Mouse (Mus musculus) forebrain, postnatal 0 days (tissue): ENCODE results near the gene Prdm15. TPM values are rescaled to one million over a fixed set of nuclear protein-coding genes. Genes with fewer than 3 reads are reported as not detected.

Experiments used
- ATAC-seq: fragments of 200-750 bp; cut with Nextera tagmentation; 2 replicates; pipeline ENCODE4 v1.8.0; 2017; ENCODE audit warnings: mild to moderate bottlenecking, moderate library complexity
- DNase-seq: peaks from one replicate; pipeline ENCODE4 v3.0.0-alpha.2; 2015
- H3K27ac ChIP-seq: fragments of 300-500 bp; sonication (generic); 2 replicates; pipeline ENCODE4 v1.5.1; 2014; ENCODE audit warnings: low read depth, mild to moderate bottlenecking, antibody characterized with exemption, low read length, moderate library complexity, mixed read lengths
- H3K27me3 ChIP-seq: fragments of 300-500 bp; sonication (generic); 2 replicates; pipeline ENCODE4 v1.6.1; 2014; ENCODE audit warnings: mild to moderate bottlenecking, low read length, mixed read lengths; ENCODE audit not compliant: insufficient read depth
- H3K36me3 ChIP-seq: fragments of 300-500 bp; sonication (generic); 2 replicates; pipeline ENCODE4 v1.6.1; 2014; ENCODE audit warnings: mild to moderate bottlenecking, moderate library complexity; ENCODE audit not compliant: insufficient read depth
- H3K4me1 ChIP-seq: fragments of 300-500 bp; sonication (generic); 2 replicates; pipeline ENCODE4 v1.6.1; 2014; ENCODE audit warnings: antibody characterized with exemption; ENCODE audit not compliant: insufficient read depth
- H3K4me2 ChIP-seq: fragments of 300-500 bp; sonication (generic); 2 replicates; pipeline ENCODE4 v1.6.1; 2014; ENCODE audit warnings: low read depth, mild to moderate bottlenecking, moderate library complexity
- H3K4me3 ChIP-seq: fragments of 300-500 bp; sonication (generic); 2 replicates; pipeline ENCODE4 v1.5.1; 2014; ENCODE audit warnings: low read depth, low read length, mixed read lengths
- H3K9ac ChIP-seq: fragments of 300-500 bp; sonication (generic); 2 replicates; pipeline ENCODE4 v1.6.1; 2014; ENCODE audit warnings: mild to moderate bottlenecking
- H3K9me3 ChIP-seq: fragments of 300-500 bp; sonication (generic); 2 replicates; pipeline ENCODE4 v1.6.1; 2016; ENCODE audit warnings: low read length
- CTCF ChIP-seq: sonication (generic); IDR thresholded peaks from 2 replicates; pipeline ENCODE4 v1.5.1; 2016; ENCODE audit warnings: antibody characterized with exemption, control low read depth, low read depth
- WGBS: fragments of 180-500 bp; shearing (Covaris S2); extraction: QIAGEN DNeasy Blood & Tissue Kit; methylation state at CpG from one replicate; pipeline ENCODE4 v1.1.7; 2014; 5-methylcytosine and 5-hydroxymethylcytosine counted together
- polyA plus RNA-seq: library from polyadenylated mRNA; unstranded; fragments of >200 nt; fragmentation: Nextera tagmentation; extraction: Ambion mirVana; gene quantifications from 2 replicates; pipeline ENCODE4 v1.2.1, GENCODE M21; 2015
- total RNA-seq: library from RNA; depleted of rRNA; stranded (reverse); fragments of >200 nt; gene quantifications from 2 replicates; pipeline ENCODE4 v1.2.3, GENCODE M21; 2014

The Prdm15 gene
- total and polyA plus RNA-seq, 2 experiments from 2014 or later, result 4.2 to 18.3 TPM

DNA sequence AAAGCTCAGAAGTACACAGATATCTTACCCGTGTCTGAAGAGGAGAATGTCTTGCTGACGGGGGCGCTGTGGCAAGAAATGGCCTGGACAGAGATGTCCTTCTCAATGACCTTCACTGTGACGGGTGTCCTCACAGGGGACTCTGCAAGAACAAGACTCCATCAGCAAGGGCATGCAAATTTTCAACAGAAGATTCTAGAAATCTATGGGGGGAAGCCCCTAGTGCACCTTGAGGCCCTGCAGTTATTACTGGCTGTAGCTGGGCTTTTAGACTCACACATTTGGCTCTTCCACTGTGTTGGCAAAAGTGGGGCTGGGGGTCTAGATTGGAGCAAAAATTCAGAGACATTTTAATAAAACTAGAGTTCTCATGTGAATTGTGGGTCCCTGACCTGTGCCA lies 23.5 kb upstream of the Prdm15 start:
- ATAC-seq, result no peak

GRCm38 (mm10) chr16:97874376-97874775 lies 22.7 kb upstream of the Prdm15 start:
- no peaks in the 10 kb centered on the region for H3K9me3 ChIP-seq
- H3K27me3 ChIP-seq, result no peaks in the 10 kb centered on the region
- TF ChIP-seq CTCF, result no peak
- ATAC-seq (no peak), DNase-seq (no peak)
- no peak overlapping the region for H3K4me2 ChIP-seq
- H3K4me1 ChIP-seq, result no peaks in the 10 kb centered on the region
- no peak overlapping the region for H3K4me3 ChIP-seq
- peaks cover 14% of the 10 kb centered on the region; the same call in 1 of the 2 replicates for H3K36me3 ChIP-seq
- no peak overlapping the region for H3K27ac ChIP-seq
- 64% methylated on average over 1 of the region's 1 CpGs for WGBS
- no peak overlapping the region for H3K9ac ChIP-seq

More for the DNA sequence above, 23.5 kb upstream of the Prdm15 start:
- no peak overlapping the region for H3K27ac ChIP-seq
- no peak for TF ChIP-seq CTCF
- DNase-seq, result no peak
- no peak overlapping the region for H3K4me3 ChIP-seq
- H3K9ac ChIP-seq, result no peak overlapping the region
- H3K36me3 ChIP-seq, result peaks cover 7% of the 10 kb centered on the region; the same call in 1 of the 2 replicates
- no peaks in the 10 kb centered on the region for H3K9me3 ChIP-seq
- H3K4me1 ChIP-seq, result no peaks in the 10 kb centered on the region
- WGBS, result 94% methylated on average over 4 of the region's 4 CpGs
- no peaks in the 10 kb centered on the region for H3K27me3 ChIP-seq
- H3K4me2 ChIP-seq, result no peak overlapping the region

DNA sequence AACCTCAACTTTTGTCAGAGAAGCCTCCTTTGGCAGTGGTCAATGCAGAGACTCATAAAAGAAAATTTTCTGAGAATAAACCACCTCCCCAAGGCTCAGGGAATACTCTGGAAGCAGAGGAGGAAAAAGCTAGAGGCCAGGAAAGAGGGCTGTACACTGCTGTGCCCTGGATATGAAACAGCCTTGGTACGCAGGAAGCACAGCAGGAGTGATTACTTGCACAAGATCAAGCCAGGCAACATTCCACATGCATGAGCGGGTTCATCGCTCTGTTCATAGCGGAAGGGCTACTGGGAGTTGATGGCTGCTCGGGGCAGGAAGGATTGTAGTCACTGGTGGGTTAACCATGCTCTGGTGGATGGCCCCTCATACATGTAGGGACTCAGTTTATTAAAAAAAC lies 21.0 kb upstream of the Prdm15 start:
- no peak overlapping the region for H3K27ac ChIP-seq
- no peak overlapping the region for H3K9ac ChIP-seq
- no peaks in the 10 kb centered on the region for H3K4me1 ChIP-seq
- H3K9me3 ChIP-seq, result no peaks in the 10 kb centered on the region
- no peaks in the 10 kb centered on the region for H3K27me3 ChIP-seq
- no peak for DNase-seq
- no peak overlapping the region for H3K4me2 ChIP-seq
- no peak overlapping the region for H3K4me3 ChIP-seq
- WGBS, result 68% methylated on average over 5 of the region's 5 CpGs
- no peak for ATAC-seq
- no peak for TF ChIP-seq CTCF
- peaks cover 24% of the 10 kb centered on the region for H3K36me3 ChIP-seq

GRCm38 (mm10) chr16:97869193-97870102 lies 17.8 kb upstream of the Prdm15 start:
- Histone ChIP-seq H3K4me3 (no peak overlapping the region), H3K9ac (no peak overlapping the region), H3K36me3 (peaks cover 24% of the 10 kb centered on the region), H3K27me3 (no peaks in the 10 kb centered on the region), H3K4me2 (no peak overlapping the region), H3K9me3 (no peaks in the 10 kb centered on the region), H3K27ac (no peak overlapping the region), H3K4me1 (no peaks in the 10 kb centered on the region)
- TF ChIP-seq CTCF, result no peak
- DNase-seq (no peak), ATAC-seq (no peak)
- WGBS, result 72% methylated on average over 6 of the region's 6 CpGs

- 74% methylated on average over 3 of the region's 3 CpGs for WGBS
- no peak for TF ChIP-seq CTCF
- peaks cover 12% of the 10 kb centered on the region for H3K36me3 ChIP-seq
- DNase-seq (no peak), ATAC-seq (no peak)
- no peaks in the 10 kb centered on the region for H3K4me1 ChIP-seq
- no peak overlapping the region for H3K4me2 ChIP-seq
- no peak overlapping the region for H3K27ac ChIP-seq
- H3K9me3 ChIP-seq, result no peaks in the 10 kb centered on the region
- H3K9ac ChIP-seq, result no peak overlapping the region
- H3K27me3 ChIP-seq, result no peaks in the 10 kb centered on the region
- H3K4me3 ChIP-seq, result no peak overlapping the region
These were observed 12.3 kb upstream of the Prdm15 start for GRCm38 (mm10) chr16:97863932-97864467.

- no peak overlapping the region for H3K4me3 ChIP-seq
- no peak overlapping the region for H3K9ac ChIP-seq
- no peak for TF ChIP-seq CTCF
- DNase-seq (no peak), ATAC-seq (no peak)
- 0 out of 2 replicates have a peak, but pooled peaks cover 2% of the 10 kb centered on the region for H3K36me3 ChIP-seq
- no peaks in the 10 kb centered on the region for H3K27me3 ChIP-seq
- no peak overlapping the region for H3K4me2 ChIP-seq
- no peaks in the 10 kb centered on the region for H3K9me3 ChIP-seq
- H3K27ac ChIP-seq, result no peak overlapping the region
- 0 out of 2 replicates have a peak, but pooled peaks cover 3% of the 10 kb centered on the region for H3K4me1 ChIP-seq
These were observed 4.4 kb upstream of the Prdm15 start for GRCm38 (mm10) chr16:97856050-97856449.
